Mouse (Mus musculus): ENCODE results near the gene Phlpp1.

- TF ChIP-seq POLR2A (IDR thresholded peaks at IDR 0.05; ENCODE audit: extremely low read depth, insufficient read depth, low read length), result no peak
- TF ChIP-seq CTCF (IDR thresholded peaks at IDR 0.05; ENCODE audit: extremely low read depth, insufficient read depth, low read length), result no peak
Observed at GRCm38 (mm10) chr1:106241059-106241458, 69.5 kb downstream of the Phlpp1 start.

All from cortical plate, adult 2 months (tissue).